Mouse (Mus musculus) CD4-positive naive resting alpha-beta T cell, adult 57 days (primary cell): ENCODE results near the gene Pla2g7. TPM values are rescaled to one million over a fixed set of nuclear protein-coding genes. Genes with fewer than 3 reads are reported as not detected.

Source experiments
- total RNA-seq: library from RNA; stranded (reverse); gene quantifications from one replicate; pipeline ENCODE4 v1.2.4, GENCODE M21; 2023

The Pla2g7 gene
- 2.9 TPM for total RNA-seq

GRCm38 (mm10) chr17:43567992-43568888 is at the start of gene Pla2g7:
Gene Pla2g7, plus strand, starts transcription at chr17:43568098.

GRCm38 (mm10) chr17:43543539-43543938 is 24.4 kb upstream of the Pla2g7 start, which contains the start of gene Ankrd66:
Gene Ankrd66, minus strand, starts transcription at chr17:43543639.

GRCm38 (mm10) chr17:43629496-43630426 is 61.9 kb downstream of the Pla2g7 start, which contains the start of gene Tdrd6:
Gene Tdrd6, minus strand, starts transcription at chr17:43630299.

Other genes starting within 250 kb of the Pla2g7 start
- gene Adgrf5, start 207.6 kb upstream of the Pla2g7 start, total RNA-seq, result 2.5 TPM
- not detected for gene Mep1a, start 65.3 kb upstream of the Pla2g7 start, total RNA-seq
- gene Ankrd66, start 24.5 kb upstream of the Pla2g7 start, total RNA-seq, result not detected
- 0.09 TPM for gene Tdrd6, start 62.2 kb downstream of the Pla2g7 start, total RNA-seq
- 15.9 TPM for gene Slc25a27, start 99.1 kb downstream of the Pla2g7 start, total RNA-seq
- 4.6 TPM for gene Cyp39a1, start 99.3 kb downstream of the Pla2g7 start, total RNA-seq
- gene Rcan2, start 233.3 kb downstream of the Pla2g7 start, total RNA-seq, result not detected